Mouse (Mus musculus): ENCODE data around the gene Urad. TPM values are rescaled to one million over a fixed set of nuclear protein-coding genes. Genes with fewer than 3 reads are reported as not detected.

The Urad gene
- total RNA-seq, 2 experiments from 2014 or later = 1.1 TPM; not detected in 1

GRCm38 (mm10) chr5:147270673-147271655, 51.3 kb downstream of the Urad start:
- DNase-seq (ENCODE audit: low spot score in 2 of 2) = no peak

GRCm38 (mm10) chr5:147269926-147270672, 52.1 kb downstream of the Urad start, which contains the start of gene Pdx1:
Gene Pdx1 (plus strand): TSS chr5:147269959.
- DNase-seq (ENCODE audit: low spot score in 2 of 2) = peak in 1 of 2 experiments; percentile 2

- no peak for DNase-seq (ENCODE audit: low spot score in 2 of 2)
Measured at GRCm38 (mm10) chr5:147269371-147269770, 52.9 kb downstream of the Urad start.

DNA sequence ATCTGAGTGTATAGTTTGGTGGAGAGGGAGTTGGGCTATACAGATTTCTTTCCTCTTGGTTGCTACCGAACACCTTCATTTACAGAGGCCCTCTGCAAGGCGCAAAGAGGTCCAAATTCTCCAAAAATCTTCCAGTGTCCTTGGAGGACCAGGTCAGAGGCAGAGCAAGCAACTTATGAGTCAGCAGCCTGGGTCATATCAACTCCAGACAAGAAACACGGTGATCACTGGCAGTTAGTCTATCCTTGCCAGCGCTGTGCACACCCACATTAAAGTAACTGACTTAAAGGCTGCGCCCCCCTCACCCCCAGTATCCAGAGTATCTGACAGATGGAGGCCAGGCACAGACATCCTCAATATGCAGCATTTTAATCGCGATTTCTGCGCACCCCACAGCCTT, 53.5 kb downstream of the Urad start:
- DNase-seq (ENCODE audit: low spot score in 2 of 2) = no peak

- no peak for DNase-seq (ENCODE audit: low spot score in 2 of 2)
Measured at GRCm38 (mm10) chr5:147267434-147267833, 54.8 kb downstream of the Urad start.

Small RNA genes within 50 kb of the gene (microRNA-seq; reads per million reads assigned to microRNA genes)
- gene Mir7k (ENCODE audit: borderline number of aligned reads in 2 of 2) = 1.4 to 3.1 reads per million in 2 experiments

Other genes starting within 250 kb of the Urad start
- 10 to 100 TPM; 10.2 to 11.5 TPM for gene Lnx2, start 245.9 kb downstream of the Urad start, total RNA-seq (2021)
- 100 to 1,000 TPM; 128 to 132 TPM for gene Polr1d, start 245.4 kb downstream of the Urad start, total RNA-seq (2021)
- gene Gsx1, start 133.7 kb downstream of the Urad start, total RNA-seq (2021) = not detected
- gene Pdx1, start 52.5 kb downstream of the Urad start, total RNA-seq (2021) = not detected
- not detected for gene Cdx2, start 15.2 kb downstream of the Urad start, total RNA-seq (2021)
- gene Flt3, start 78.0 kb upstream of the Urad start, total RNA-seq (2021) = under 1 TPM; 0.43 to 0.58 TPM
- gene Pan3, start 107.7 kb upstream of the Urad start, total RNA-seq (2021) = 10 to 100 TPM; 74.2 to 86.4 TPM

Measured in adrenal gland, adult 18-20 months (tissue).